Mouse (Mus musculus) lung, postnatal 0 days (tissue): ENCODE measurements around the gene Tmem62. TPM values are rescaled to one million over a fixed set of nuclear protein-coding genes. Genes with fewer than 3 reads are reported as not detected.
"Not testable (repeated sequence)": the region's sequence is repeated elsewhere in the genome, so short reads cannot be mapped to it uniquely, and the experiment has no call there.

Experiments
- ATAC-seq: fragments of 200-750 bp; cut with Nextera tagmentation; 2 replicates; pipeline ENCODE4 v1.8.0; 2017; ENCODE audit warnings: moderate library complexity
- DNase-seq: peaks from one replicate; pipeline ENCODE4 v3.0.0-alpha.2; 2016; ENCODE audit warnings: low spot score
- H3K27ac ChIP-seq: fragments of 300-500 bp; sonication (generic); 2 replicates; pipeline ENCODE4 v1.5.1; 2014; ENCODE audit warnings: antibody characterized with exemption, mild to moderate bottlenecking, low read length, mixed read lengths
- H3K27me3 ChIP-seq: fragments of 300-500 bp; sonication (generic); replicated peaks from 2 replicates; pipeline ENCODE4 v1.6.1; 2014; ENCODE audit warnings: low read length, mixed read lengths; ENCODE audit not compliant: insufficient read depth
- H3K36me3 ChIP-seq: fragments of 300-500 bp; sonication (generic); 2 replicates; pipeline ENCODE4 v1.6.1; 2014; ENCODE audit warnings: low read length, mixed read lengths; ENCODE audit not compliant: insufficient read depth
- H3K4me1 ChIP-seq: fragments of 300-500 bp; sonication (generic); 2 replicates; pipeline ENCODE4 v1.6.1; 2014; ENCODE audit warnings: antibody characterized with exemption, low read depth, low read length, mixed read lengths; ENCODE audit not compliant: insufficient read depth
- H3K4me2 ChIP-seq: fragments of 300-500 bp; sonication (generic); replicated peaks from 2 replicates; pipeline ENCODE4 v1.6.1; 2014; ENCODE audit warnings: low read depth, mild to moderate bottlenecking, low read length, moderate library complexity, mixed read lengths
- H3K4me3 ChIP-seq: fragments of 300-500 bp; sonication (generic); 2 replicates; pipeline ENCODE4 v1.5.1; 2014; ENCODE audit warnings: low read depth, low read length
- H3K9ac ChIP-seq: fragments of 300-500 bp; sonication (generic); replicated peaks from 2 replicates; pipeline ENCODE4 v1.6.1; 2014; ENCODE audit warnings: low read depth, mild to moderate bottlenecking
- H3K9me3 ChIP-seq: fragments of 300-500 bp; sonication (generic); 2 replicates; pipeline ENCODE4 v1.6.1; 2016; ENCODE audit warnings: low read length, mixed read lengths
- CTCF ChIP-seq: IDR thresholded peaks from 2 replicates; pipeline ENCODE4 v1.5.1; 2016; ENCODE audit warnings: antibody characterized with exemption, mild to moderate bottlenecking
- EP300 ChIP-seq: IDR thresholded peaks from 2 replicates; pipeline ENCODE4 v1.6.1; 2016; ENCODE audit warnings: antibody characterized with exemption, mild to moderate bottlenecking, control low read depth
- WGBS: fragments of 180-500 bp; shearing (Covaris S2); extraction: QIAGEN DNeasy Blood & Tissue Kit; methylation state at CpG from one replicate; pipeline ENCODE4 v1.1.7; 2014; 5-methylcytosine and 5-hydroxymethylcytosine counted together
- polyA plus RNA-seq: library from polyadenylated mRNA; unstranded; fragments of >200 nt; fragmentation: Nextera tagmentation; extraction: Ambion mirVana; gene quantifications from 2 replicates; pipeline ENCODE4 v1.2.1, GENCODE M21; 2015

Tmem62 gene
- polyA plus RNA-seq, 1 experiment from 2014 or later, result 13.2 TPM

DNA sequence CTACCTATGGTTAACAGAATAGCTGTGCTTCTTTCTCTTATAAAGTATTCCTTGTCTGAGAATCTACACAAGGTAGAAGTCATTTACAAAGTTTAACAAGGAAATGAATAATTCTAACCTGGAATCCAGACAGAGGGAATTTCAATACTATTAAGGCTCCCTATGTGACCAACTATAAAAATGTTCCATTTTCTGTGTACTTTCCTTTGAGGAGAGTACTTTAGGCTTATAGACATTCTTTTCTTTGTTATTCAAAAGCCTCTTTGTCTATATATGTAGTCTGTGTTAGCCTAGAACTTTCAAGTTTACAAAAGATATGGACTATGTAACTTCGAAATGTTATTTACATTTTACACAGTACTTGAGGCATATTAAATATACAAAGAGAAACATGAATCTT lies 16.6 kb upstream of the Tmem62 start:
- Histone ChIP-seq H3K4me2 (no peak overlapping the region), H3K27me3 (no peaks in the 10 kb centered on the region), H3K27ac (peak overlapping the region; percentile 68), H3K9me3 (no peaks in the 10 kb centered on the region), H3K4me1 (no peaks in the 10 kb centered on the region; the same call in 1 of the 2 replicates), H3K9ac (no peak overlapping the region), H3K36me3 (no peaks in the 10 kb centered on the region), H3K4me3 (no peak overlapping the region)
- peak; percentile 38; the same call in 1 of the 2 replicates for ATAC-seq
- TF ChIP-seq EP300 (no peak), CTCF (no peak)
- WGBS, result 38% methylated on average over 1 of the region's 1 CpGs
- peak; percentile 19 for DNase-seq

DNA sequence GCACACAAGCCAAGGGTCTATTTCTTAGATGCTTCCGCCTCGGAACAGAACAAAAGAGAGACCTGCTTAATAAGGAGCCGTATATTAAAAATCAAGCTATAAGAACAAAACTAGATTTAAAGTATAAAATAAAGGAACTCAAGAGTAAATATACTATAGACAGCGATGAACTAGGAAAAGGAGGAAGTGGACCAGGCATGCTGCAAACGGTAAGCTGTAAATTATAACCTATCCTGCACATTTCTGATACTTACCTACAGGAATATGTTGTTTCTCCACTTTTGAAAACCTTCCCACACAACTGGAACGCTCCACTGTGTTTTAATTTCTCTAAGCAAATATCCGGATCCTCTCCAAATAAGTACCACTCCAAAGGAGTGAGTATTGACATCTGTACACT lies 13.7 kb upstream of the Tmem62 start:
- H3K9ac ChIP-seq, result no peak overlapping the region
- ATAC-seq (no peak), DNase-seq (no peak)
- H3K27me3 ChIP-seq, result no peaks in the 10 kb centered on the region
- no peaks in the 10 kb centered on the region for H3K36me3 ChIP-seq
- 0 out of 2 replicates have a peak overlapping the region, but pooled peaks have one; percentile 0 for H3K4me2 ChIP-seq
- WGBS, result 64% methylated on average over 7 of the region's 7 CpGs
- H3K4me1 ChIP-seq, result peaks cover 5% of the 10 kb centered on the region; the same call in 1 of the 2 replicates
- no peak overlapping the region for H3K27ac ChIP-seq
- TF ChIP-seq EP300 (peak; percentile 68), CTCF (no peak)
- H3K9me3 ChIP-seq, result no peaks in the 10 kb centered on the region
- no peak overlapping the region for H3K4me3 ChIP-seq

DNA sequence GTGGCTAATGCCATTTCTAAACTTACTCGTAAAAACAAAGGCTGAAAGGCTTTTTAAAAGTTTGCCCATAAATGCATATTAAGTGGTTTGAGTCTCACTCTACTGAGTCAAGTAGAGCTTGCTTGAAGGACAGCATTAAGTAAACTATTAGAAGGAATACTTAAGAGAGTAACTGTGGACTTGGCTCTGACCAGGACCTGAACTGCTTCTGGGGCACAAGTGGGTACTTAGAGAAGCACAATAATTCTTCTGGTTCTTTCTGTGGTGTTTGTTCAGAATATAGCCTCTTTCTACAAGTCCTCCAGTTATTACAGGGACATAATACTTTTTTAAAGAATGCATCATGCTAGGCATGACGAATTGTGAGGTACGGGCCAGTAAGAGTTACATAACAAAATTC lies 11.3 kb upstream of the Tmem62 start:
- H3K4me1 ChIP-seq, result peaks cover 15% of the 10 kb centered on the region; the same call in 1 of the 2 replicates
- no peak overlapping the region for H3K4me2 ChIP-seq
- no peaks in the 10 kb centered on the region for H3K36me3 ChIP-seq
- no peak overlapping the region for H3K27ac ChIP-seq
- peak; percentile 64; the same call in 1 of the 2 replicates for TF ChIP-seq EP300
- no peak for TF ChIP-seq CTCF
- H3K27me3 ChIP-seq, result no peaks in the 10 kb centered on the region
- no peaks in the 10 kb centered on the region for H3K9me3 ChIP-seq
- H3K9ac ChIP-seq, result no peak overlapping the region
- H3K4me3 ChIP-seq, result no peak overlapping the region
- DNase-seq (peak; percentile 90), ATAC-seq (peak; percentile 89)
- 60% methylated on average over 3 of the region's 3 CpGs for WGBS

DNA sequence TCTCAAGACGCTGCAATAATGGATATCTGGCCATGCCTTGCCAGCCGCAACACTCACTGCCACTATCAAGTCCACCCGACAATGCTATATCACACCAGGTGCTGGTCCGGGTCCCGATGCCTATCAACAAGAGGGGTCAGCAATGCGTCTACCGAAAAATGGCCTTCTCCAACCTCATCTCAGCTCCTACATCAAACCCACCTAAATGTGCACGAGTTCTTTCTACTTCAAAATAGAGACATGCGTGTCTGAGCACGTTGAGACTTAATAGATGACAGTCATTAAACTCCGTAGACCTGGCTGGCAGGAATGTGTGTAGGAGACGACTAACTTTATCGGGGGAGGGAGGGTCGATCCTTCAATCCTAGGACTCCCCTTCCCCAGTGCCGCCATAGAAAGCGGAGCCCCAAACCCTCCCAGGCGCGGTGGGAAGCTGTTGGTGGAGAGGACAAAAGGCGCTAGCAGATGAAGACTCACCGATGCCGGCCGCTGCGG lies 6.7 kb upstream of the Tmem62 start:
- WGBS, result under 1% methylated on average over 23 of the region's 23 CpGs
- TF ChIP-seq CTCF (no peak), EP300 (no peak)
- H3K4me3 ChIP-seq, result peak overlapping the region; percentile 89
- H3K36me3 ChIP-seq, result no peaks in the 10 kb centered on the region
- H3K4me2 ChIP-seq, result peak overlapping the region; percentile 78
- DNase-seq (no peak), ATAC-seq (peak; percentile 13)
- H3K4me1 ChIP-seq, result peaks cover 15% of the 10 kb centered on the region; the same call in 1 of the 2 replicates
- peak overlapping the region; percentile 90 for H3K27ac ChIP-seq
- no peaks in the 10 kb centered on the region for H3K9me3 ChIP-seq
- H3K9ac ChIP-seq, result peak overlapping the region; percentile 81
- no peaks in the 10 kb centered on the region for H3K27me3 ChIP-seq

DNA sequence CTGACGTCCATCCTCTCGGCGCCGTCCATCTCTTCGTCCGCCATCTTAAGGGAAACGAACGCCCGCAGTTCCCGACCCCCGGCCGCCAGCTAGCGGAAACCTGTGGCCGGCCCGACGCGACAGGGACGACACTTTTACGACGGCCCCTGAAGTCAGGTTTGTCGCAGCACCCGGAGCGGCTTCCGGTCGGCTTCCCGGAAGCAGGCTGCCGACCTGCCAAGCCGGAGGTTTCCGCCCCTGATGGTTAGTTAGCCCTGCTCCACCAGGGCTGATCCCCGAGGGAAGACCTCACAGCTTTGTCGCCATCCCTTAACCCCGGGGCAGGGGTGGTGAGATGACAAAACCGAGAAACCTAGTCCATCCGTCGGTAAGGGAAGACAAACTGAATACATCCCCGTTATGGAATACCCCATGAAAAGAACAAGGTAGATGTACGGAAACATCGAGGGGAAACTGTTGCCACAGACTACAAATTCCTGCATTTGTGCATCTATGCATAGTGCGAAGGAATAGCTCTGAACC lies 6.2 kb upstream of the Tmem62 start, which contains the start of gene Ubr1:
Gene Ubr1, minus strand, starts transcription at position 157 of the 522 bp plus-strand sequence.
- peak within 1 kb of the TSS; percentile 90 for H3K27ac ChIP-seq
- peak within 1 kb of the TSS; percentile 89 for H3K4me3 ChIP-seq
- H3K9me3 ChIP-seq, result no peaks in the 10 kb centered on the region
- peaks cover 15% of the 10 kb centered on the region; the same call in 1 of the 2 replicates for H3K4me1 ChIP-seq
- peak within 1 kb of the TSS; percentile 78 for H3K4me2 ChIP-seq
- peak within 1 kb of the TSS; percentile 81 for H3K9ac ChIP-seq
- peak; percentile 89 for ATAC-seq
- TF ChIP-seq EP300, result no peak
- peak; percentile 16; the same call in 1 of the 2 replicates for TF ChIP-seq CTCF
- no peaks in the 10 kb centered on the region for H3K36me3 ChIP-seq
- WGBS, result under 1% methylated on average over 33 of the region's 39 CpGs
- peak; percentile 94 for DNase-seq
- H3K27me3 ChIP-seq, result no peaks in the 10 kb centered on the region

DNA sequence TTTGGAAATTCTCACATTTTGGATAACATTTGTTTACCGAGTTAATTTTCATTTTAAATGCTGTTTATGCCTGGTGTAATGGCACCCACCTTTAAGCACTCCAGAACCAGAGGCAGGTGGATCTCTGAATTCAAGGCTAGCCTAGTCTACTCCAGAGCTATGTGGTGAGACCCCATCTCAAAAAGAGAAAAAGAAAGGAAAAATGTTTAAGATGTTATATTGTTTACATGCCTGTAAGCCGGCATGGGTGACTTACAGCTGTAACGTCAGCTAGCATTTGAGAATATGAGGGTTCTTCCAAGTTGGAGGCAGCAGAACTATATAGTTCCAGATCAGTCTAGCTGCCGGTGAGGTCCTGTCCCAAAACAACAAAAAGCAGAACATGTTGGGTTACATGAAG lies 5.1 kb upstream of the Tmem62 start:
- Histone ChIP-seq H3K27ac (no peak overlapping the region), H3K4me2 (no peak overlapping the region), H3K4me1 (peaks cover 15% of the 10 kb centered on the region; the same call in 1 of the 2 replicates), H3K36me3 (no peaks in the 10 kb centered on the region), H3K9me3 (no peaks in the 10 kb centered on the region), H3K27me3 (no peaks in the 10 kb centered on the region), H3K9ac (no peak overlapping the region), H3K4me3 (no peak overlapping the region)
- ATAC-seq, result no peak
- 82% methylated on average over 4 of the region's 4 CpGs for WGBS
- TF ChIP-seq EP300 (no peak), CTCF (no peak)
- DNase-seq, result no peak

DNA sequence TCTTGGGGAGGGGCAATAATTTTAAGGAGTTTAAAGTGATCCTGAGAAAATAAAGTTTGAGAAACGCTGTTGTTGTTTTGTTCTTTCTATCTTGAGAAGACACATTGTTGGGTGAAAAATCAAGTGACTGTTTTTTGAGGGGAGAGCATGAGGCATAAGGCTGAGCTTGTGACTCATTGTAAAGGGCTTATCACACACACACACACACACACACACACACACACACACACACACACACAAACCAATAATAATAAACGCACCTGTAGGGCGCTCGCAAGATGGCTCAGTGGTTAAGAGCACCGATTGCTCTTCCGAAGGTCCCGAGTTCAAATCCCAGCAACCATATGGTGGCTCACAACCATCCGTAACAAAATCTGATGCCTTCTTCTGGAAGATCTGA lies 4.6 kb upstream of the Tmem62 start:
- DNase-seq, ATAC-seq, H3K27ac ChIP-seq, H3K9me3 ChIP-seq, H3K4me3 ChIP-seq, H3K36me3 ChIP-seq, H3K4me2 ChIP-seq, H3K27me3 ChIP-seq, H3K9ac ChIP-seq: not testable (repeated sequence)
- 97% methylated on average over 8 of the region's 8 CpGs for WGBS
- H3K4me1 ChIP-seq, result peaks cover 15% of the 10 kb centered on the region; the same call in 1 of the 2 replicates
